Mouse (Mus musculus) regulatory T cell (primary cell): ENCODE data around the gene E2f2.

Source experiments
- in situ Hi-C: fragments of 300-600 bp; cut with MboI, MseI; formaldehyde crosslinking; loops from one replicate; pipeline ENCODE4 v1.15.1; 2025; ENCODE audit warnings: high pct_unique_total_duplicates

E2f2 gene

DNA sequence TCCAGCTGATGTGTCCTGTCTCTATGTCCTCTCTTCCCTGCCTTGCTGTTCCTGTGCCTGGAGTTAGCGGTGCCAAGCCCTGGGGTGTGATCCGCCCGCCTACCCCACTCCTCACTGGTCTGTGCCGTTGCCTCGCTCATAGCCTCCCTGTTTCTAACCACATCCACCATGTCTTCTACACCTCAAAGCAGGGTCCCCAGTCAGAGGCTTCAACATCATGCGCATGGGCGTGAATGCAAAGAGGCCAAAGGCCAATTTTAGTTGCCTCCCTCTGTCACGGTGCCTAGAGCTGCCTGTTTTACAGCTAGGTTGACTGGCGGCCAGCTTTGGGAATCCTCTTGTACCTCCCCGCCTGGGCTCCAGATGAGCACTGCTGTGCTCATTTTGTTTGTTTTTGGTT is 24.0 kb downstream of the E2f2 start:
- in situ Hi-C loops = no loop called here

DNA sequence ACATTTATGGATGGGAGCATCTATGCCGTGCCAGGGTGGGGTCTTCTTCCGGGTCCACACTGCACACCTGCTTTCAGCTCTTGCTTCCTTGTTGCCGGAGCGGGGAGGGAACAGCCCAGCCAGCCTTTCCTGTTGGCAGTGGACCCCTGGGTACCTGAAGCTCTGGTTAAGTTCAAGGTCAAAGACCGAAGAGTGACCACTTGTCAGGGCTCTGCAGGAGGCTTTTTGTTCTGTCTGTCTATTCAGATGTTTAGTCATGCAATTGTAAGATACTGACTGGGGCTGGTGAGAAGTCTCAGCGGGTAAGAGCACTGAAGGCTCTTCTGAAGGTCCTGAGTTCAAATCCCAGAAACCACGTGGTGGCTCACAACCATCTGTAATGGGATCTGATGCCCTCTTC is 26.7 kb downstream of the E2f2 start:
- in situ Hi-C loops = no loop called here

GRCm38 (mm10) chr4:136199562-136200292 is 27.5 kb downstream of the E2f2 start:
- in situ Hi-C loops = loop anchor here (5.0 kb wide), 1 partner anchor 32 kb away; no protein-coding TSS in a partner anchor

GRCm38 (mm10) chr4:136202509-136202908 is 30.3 kb downstream of the E2f2 start:
- in situ Hi-C loops = loop anchor here (5.0 kb wide), 1 partner anchor 35 kb away; no protein-coding TSS in a partner anchor

DNA sequence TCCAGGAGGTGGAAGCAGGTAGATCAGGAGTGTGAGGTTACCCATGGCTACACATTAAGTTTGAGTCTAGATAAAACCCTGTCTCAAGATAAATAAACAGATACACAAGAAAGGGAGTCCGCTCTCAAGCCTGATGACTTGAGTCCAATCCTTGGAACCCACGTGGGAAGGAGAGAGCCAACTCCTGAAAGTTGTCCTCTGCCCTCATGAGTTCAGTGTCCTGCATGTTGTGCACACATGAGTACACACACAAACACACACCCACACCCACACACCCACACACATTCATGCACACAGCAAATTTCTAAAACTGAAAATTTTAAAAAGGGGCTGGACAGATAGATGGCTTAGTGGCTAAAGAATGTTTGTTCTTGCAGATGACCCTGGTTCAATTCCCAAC is 32.6 kb downstream of the E2f2 start:
- in situ Hi-C loops = loop anchor here (5.0 kb wide), 1 partner anchor 37 kb away; no protein-coding TSS in a partner anchor

DNA sequence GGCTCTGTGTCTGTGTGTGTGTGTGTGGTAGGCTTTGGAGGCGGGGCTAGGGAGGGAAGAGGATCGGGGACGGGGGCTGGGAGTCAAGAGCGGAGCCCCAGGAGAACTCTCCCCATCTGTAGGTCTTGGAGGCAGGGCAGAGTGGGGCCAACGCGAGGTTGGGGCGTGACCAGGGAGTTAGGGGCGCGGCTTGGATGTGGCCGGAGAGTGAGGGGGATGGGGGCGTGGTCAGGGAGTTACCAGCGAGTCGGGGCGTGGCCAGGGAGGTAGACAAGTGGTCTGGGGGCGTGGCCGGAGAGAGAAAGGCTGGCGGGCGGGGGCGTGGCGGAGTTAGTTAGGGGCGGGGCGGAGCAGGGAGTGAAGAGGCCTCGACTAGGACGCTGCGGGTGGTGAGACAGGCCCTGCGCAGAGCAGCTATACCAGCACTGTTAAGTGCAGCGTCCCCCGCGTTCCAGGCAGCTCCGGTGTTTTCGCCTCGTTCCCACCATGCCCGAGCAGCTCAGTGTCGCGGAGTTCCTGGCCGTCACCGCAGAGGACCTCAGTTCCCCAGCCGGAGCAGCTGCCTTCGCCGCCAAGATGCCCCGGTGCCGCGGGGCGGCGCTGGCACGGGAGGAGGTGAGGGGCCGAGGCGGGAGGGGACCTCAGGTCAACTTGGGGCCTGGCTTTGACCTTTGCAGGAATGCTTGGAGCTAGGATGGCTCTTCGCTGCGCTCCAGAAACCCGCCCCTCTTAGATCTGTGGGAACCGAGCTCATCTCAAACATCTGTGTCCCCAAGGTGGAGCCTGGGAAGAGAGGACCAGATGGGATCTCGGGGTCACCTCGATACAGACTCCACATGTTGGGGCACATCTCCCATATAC is 34.1 kb downstream of the E2f2 start, which contains the start of gene Asap3:
Gene Asap3 (plus strand): TSS at position 333 of the 861 bp plus-strand sequence.
- in situ Hi-C loops = no loop called here

- in situ Hi-C loops = no loop called here
Measured at GRCm38 (mm10) chr4:136206943-136207342, 34.7 kb downstream of the E2f2 start.

DNA sequence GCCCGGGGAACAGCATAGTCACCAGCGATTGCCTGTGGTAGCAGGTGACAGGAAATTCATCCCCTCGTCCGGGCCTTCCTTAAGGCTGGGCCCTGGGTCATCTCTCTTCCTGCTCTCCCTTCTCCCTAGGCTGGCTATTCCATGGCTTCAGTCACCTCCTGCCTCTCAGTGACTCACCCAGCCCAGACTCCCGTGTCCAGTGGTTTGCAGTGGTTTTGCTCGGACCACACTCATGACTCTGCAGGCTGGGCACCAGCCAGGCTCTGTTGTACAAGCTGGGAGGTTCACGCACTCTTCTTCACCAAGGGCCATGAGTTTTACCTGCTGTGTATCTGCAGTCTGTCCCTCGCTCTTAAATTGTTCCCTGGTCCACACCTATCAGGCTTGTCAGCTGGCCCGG is 38.7 kb downstream of the E2f2 start:
- in situ Hi-C loops = no loop called here

DNA sequence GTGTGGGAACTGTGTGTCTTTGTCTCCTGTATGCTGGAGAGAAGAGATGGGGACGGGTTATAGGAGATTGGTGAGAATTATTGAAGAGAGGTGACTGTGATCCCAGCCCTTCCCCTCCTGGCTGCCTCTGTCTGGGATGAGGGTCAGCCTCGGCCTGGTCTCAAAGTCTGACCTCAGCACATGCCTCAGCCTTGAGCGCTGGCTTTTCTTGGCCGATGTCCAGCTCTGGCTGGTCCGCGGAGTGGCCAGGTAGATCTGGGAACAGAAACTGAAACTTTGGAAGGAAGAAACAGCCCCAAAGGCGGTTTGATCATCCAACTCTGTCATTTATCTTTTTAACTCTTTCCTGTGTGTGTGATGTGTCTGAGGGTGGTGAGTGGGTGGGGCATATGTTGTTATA is 41.4 kb downstream of the E2f2 start:
- in situ Hi-C loops = no loop called here

GRCm38 (mm10) chr4:136214828-136215227 is 42.6 kb downstream of the E2f2 start:
- in situ Hi-C loops = loop anchor here (5.0 kb wide), 1 partner anchor 82 kb away; no protein-coding TSS in a partner anchor

DNA sequence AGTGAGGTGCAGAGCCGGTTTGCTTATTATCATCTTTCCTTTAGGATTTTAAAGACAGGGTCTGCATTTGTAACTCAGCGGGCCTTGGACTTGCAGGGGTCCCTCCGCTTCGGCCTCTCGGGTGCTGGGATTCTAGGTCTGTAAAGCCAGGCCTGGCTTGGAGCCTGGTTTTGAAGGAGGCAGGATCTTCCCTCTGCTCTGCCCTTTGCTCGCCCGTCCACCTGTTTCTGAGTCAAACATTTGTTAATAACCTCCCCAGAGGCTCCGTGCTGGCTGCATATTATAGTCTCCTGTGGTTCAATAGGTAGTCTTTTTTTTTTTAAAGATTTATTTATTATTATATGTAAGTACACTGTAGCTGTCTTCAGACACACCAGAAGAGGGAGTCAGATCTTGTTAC is 43.4 kb downstream of the E2f2 start:
- in situ Hi-C loops = loop anchor here (5.0 kb wide), 1 partner anchor 82 kb away; no protein-coding TSS in a partner anchor

- in situ Hi-C loops = loop anchor here (5.0 kb wide), 1 partner anchor 80 kb away; no protein-coding TSS in a partner anchor
Measured at GRCm38 (mm10) chr4:136217063-136217462, 44.9 kb downstream of the E2f2 start.

- in situ Hi-C loops = loop anchor here (5.0 kb wide), 1 partner anchor 79 kb away; no protein-coding TSS in a partner anchor
Measured at GRCm38 (mm10) chr4:136218595-136219214, 46.5 kb downstream of the E2f2 start.

GRCm38 (mm10) chr4:136220133-136220775 is 48.1 kb downstream of the E2f2 start:
- in situ Hi-C loops = no loop called here

GRCm38 (mm10) chr4:136223549-136224239 is 51.5 kb downstream of the E2f2 start:
- in situ Hi-C loops = no loop called here

DNA sequence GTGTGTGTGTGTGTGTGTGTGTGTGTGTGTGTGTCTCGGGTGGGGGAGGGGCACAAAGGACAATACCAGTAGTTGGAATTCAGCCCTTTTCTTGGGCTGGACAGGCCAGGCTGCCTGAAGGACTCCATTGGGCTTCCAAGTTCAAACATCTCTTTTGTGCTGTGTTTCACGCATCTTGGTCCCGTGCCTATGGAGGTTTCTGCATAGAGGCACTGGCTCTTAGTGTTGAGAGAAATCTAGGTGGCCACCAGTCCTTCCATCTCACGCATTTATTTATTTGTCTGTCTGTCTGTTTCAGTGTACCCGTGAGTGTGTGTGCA is 52.0 kb downstream of the E2f2 start:
- in situ Hi-C loops = no loop called here

GRCm38 (mm10) chr4:136224677-136225460 is 52.7 kb downstream of the E2f2 start:
- in situ Hi-C loops = no loop called here

DNA sequence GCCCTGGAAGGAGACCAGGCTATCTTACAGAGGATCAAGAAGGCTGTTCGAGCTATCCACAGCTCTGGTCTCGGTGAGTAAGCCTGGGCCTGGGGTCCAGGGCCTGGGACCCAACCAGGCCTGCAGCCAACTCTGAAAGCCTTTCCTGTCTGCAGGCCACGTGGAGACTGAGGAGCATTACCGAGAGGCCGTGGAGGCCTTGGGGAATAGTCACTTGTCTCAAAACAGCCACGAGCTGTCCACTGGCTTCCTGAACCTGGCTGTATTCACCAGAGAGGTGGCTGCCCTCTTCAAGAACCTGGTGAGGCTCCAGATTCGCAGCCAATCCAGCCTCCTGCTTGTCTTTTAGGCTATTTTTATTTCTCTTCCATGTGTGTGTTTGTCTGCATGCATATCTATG is 55.2 kb downstream of the E2f2 start:
- in situ Hi-C loops = no loop called here

GRCm38 (mm10) chr4:136228640-136229039 is 56.4 kb downstream of the E2f2 start:
- in situ Hi-C loops = no loop called here

DNA sequence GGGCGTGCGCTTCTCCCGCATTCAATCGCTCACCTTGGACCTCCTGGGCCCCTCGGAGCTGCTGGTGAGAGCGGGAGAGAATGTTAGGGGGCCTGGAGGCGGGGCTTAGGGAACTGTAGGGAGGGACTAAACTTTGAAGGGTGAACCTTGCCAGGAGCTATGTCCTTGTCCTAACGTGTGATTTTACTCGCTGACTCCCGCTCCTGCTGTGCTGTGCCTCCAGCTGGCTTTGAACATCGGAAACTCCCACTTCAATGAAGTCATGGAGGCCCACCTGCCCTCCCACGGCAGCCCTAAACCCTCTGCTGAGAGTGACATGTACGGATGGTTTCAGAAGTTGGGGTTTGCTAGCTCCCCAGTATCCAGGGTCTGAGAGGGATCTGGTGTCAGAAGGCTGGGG is 66.5 kb downstream of the E2f2 start:
- in situ Hi-C loops = no loop called here
